Mouse (Mus musculus): ENCODE measurements around the gene Mob3b. TPM values are rescaled to one million over a fixed set of nuclear protein-coding genes. Genes with fewer than 3 reads are reported as not detected.
"Not testable (repeated sequence)": the region's sequence is repeated elsewhere in the genome, so short reads cannot be mapped to it uniquely, and the experiment has no call there.

Mob3b gene
- polyA plus RNA-seq, 1 experiment, result 4.0 TPM

DNA sequence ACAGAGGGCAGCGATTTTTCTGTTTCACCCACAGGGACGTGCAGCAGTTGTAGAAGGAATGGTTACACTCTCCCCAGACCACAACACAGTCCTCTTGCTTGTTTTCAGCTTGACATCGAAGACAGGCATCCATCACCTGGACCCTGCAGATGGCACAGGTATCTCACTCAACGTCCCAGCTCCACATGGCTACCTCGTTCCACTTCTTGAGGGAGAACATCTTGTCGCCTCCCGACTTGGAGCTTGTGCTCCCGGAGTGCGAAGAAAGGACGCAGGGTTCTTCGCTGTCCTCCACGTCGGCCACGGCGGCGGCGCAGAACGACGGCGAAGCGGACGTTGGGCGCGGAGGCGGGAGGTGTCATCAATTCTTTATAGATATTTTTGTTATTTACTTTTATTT is 216.2 kb downstream of the Mob3b start:
- Histone ChIP-seq H3K4me3 (ENCODE audit: insufficient read depth, low read length) (no peak overlapping the region), H3K27ac (ENCODE audit: insufficient read depth, low read length) (no peak overlapping the region), H3K4me1 (ENCODE audit: control insufficient read depth, insufficient read depth, low read length) (no peaks in the 10 kb centered on the region)
- no peak for TF ChIP-seq CTCF (IDR thresholded peaks at IDR 0.05; ENCODE audit: extremely low read depth, insufficient read depth, low read length)
- no peak for TF ChIP-seq POLR2A (IDR thresholded peaks at IDR 0.05; ENCODE audit: extremely low read depth, insufficient read depth, low read length)

DNA sequence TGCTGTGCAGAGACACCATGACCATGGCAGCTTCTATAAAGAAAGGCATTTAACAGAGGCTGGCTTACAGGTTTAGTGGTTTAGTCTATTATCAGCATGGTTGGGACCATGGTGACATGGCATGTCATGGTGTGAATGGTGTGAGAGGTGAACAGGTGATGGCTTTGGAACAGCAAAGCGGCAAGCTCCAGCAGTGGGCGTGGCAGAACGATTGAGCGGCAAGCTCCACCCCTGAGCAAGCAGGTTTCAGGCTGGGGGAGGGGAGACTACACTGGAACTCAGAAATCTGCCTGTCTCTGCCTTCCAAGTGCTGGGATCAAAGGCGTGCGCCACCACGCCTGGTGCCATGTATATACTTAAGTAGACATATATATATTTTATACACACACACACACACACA is 228.9 kb downstream of the Mob3b start:
- not testable (repeated sequence) for H3K4me3 ChIP-seq (ENCODE audit: insufficient read depth, low read length); H3K4me1 ChIP-seq (ENCODE audit: control insufficient read depth, insufficient read depth, low read length); H3K27ac ChIP-seq (ENCODE audit: insufficient read depth, low read length)

DNA sequence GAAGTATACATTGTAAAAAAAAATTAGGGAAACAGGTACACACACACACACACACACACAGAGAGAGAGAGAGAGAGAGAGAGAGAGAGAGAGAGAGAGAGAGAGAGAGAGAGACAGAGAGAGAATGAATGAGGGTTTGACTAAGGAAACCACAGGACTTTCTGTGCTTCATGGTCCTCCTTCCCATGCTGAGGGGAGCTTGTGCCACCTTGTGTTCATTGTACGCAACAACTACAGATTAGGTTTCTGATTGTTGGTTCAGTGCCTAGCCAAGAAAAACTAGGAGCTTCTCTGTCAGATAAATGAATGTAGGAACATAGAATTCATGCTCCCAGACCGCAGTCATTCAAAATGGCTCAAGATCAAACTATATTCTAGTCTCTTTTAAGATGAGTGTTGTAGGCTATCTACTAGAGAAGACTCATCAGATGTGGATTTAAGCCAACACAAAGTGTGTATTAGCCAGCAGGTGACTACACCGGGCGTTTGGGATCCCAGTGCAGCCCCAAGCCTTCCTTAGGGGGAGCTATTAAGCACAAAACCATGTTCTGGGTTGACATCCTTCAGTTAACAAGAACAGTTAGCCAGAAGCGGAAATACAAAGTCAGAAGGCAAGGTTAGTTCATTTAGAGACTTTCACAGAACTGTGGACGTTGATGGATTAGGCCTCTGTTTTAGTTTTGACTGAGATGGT is 235.0 kb downstream of the Mob3b start:
- H3K27ac ChIP-seq (ENCODE audit: insufficient read depth, low read length), result no peak overlapping the region

DNA sequence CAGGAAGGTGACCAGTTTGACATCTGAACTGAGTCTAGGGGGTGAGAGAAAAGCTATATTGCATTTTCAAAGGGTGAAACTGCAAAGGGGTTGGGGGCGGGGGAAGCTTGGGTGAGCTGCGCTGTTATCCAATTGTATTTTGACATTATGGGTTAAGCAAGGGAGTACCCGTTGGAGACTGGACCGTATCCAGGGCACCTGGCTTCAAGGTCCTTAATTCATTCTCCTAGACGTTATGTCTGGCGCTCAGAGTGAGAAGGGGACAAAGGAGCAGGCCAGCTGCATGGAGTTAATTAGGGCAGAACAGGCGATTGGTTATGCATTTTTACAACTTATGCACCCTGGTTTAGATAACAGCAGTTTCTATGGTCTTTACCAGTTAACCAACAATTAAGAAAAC is 239.9 kb downstream of the Mob3b start:
- TF ChIP-seq POLR2A (IDR thresholded peaks at IDR 0.05; ENCODE audit: extremely low read depth, insufficient read depth, low read length), result no peak
- Histone ChIP-seq H3K27ac (ENCODE audit: insufficient read depth, low read length) (no peak overlapping the region), H3K4me3 (ENCODE audit: insufficient read depth, low read length) (no peak overlapping the region)

More for the DNA sequence above, 235.0 kb downstream of the Mob3b start:
- Histone ChIP-seq H3K4me3 (ENCODE audit: insufficient read depth, low read length) (no peak overlapping the region), H3K4me1 (ENCODE audit: control insufficient read depth, insufficient read depth, low read length) (no peaks in the 10 kb centered on the region)
- no peak for TF ChIP-seq POLR2A (IDR thresholded peaks at IDR 0.05; ENCODE audit: extremely low read depth, insufficient read depth, low read length)
- TF ChIP-seq CTCF (IDR thresholded peaks at IDR 0.05; ENCODE audit: extremely low read depth, insufficient read depth, low read length), result peak; percentile 95

DNA sequence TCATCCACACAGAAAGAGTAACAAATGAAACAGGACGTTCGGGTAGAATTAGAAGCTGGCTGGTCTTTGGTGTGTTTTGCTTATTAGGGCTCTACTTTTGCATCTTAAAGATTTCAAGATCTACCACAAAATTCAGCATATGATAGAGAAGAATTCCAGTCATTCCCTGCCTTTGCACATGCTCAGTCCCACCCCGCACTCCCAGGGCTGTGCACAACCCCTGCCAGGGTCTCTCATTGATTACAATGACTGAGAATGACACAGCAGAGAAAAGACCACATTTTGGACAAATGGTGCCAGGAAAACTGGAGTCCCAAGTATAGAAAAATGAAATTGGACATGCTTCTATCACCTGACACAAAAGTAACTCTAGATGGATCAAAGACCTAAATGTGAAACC is 245.1 kb downstream of the Mob3b start:
- Histone ChIP-seq H3K4me1 (ENCODE audit: control insufficient read depth, insufficient read depth, low read length) (no peaks in the 10 kb centered on the region), H3K27ac (ENCODE audit: insufficient read depth, low read length) (no peak overlapping the region), H3K4me3 (ENCODE audit: insufficient read depth, low read length) (no peak overlapping the region)
- TF ChIP-seq POLR2A (IDR thresholded peaks at IDR 0.05; ENCODE audit: extremely low read depth, insufficient read depth, low read length) (no peak), CTCF (IDR thresholded peaks at IDR 0.05; ENCODE audit: extremely low read depth, insufficient read depth, low read length) (no peak)

More for the DNA sequence above, 239.9 kb downstream of the Mob3b start:
- no peaks in the 10 kb centered on the region for H3K4me1 ChIP-seq (ENCODE audit: control insufficient read depth, insufficient read depth, low read length)

DNA sequence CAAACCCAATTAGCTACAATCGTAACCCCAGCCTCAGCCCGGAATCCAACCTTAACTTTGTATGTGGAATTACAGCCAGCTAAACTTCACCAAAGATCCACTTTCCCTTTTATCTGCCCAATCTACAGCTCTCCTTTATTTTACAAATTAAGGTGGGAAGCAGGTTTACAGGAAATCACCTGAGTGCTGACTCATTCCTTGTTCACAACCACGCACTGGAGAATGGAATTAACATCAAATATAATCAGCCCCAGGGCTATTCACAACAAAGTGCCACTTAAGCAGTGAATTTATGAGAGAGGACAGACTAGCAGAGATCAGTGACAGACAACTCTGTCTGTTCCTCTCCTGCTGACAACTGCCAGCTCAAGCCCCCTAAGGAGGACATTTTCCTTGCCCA is 245.9 kb downstream of the Mob3b start:
- no peaks in the 10 kb centered on the region for H3K4me1 ChIP-seq (ENCODE audit: control insufficient read depth, insufficient read depth, low read length)
- H3K27ac ChIP-seq (ENCODE audit: insufficient read depth, low read length), result no peak overlapping the region
- TF ChIP-seq CTCF (IDR thresholded peaks at IDR 0.05; ENCODE audit: extremely low read depth, insufficient read depth, low read length) (no peak), POLR2A (IDR thresholded peaks at IDR 0.05; ENCODE audit: extremely low read depth, insufficient read depth, low read length) (no peak)
- no peak overlapping the region for H3K4me3 ChIP-seq (ENCODE audit: insufficient read depth, low read length)

DNA sequence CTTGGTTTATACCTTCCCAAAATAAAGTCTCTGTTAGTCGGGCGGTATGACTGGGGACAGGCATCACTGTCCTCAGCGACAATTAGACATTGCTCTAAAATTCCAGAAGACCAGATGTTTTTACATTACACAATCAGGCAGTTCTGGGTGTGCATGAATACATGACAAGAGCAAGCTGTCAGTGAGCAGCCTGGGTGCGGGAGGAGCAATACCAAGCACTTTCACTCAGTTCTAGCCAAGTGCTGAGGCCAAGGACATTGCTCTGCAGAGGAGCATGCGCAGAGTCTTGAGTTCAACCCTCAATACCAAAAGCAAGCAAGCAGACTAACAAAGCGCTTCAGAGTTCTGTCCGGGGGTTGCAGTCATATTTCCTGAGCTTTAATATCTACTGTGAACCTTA is 249.2 kb downstream of the Mob3b start:
- no peak overlapping the region for H3K27ac ChIP-seq (ENCODE audit: insufficient read depth, low read length)
- TF ChIP-seq CTCF (IDR thresholded peaks at IDR 0.05; ENCODE audit: extremely low read depth, insufficient read depth, low read length) (no peak), POLR2A (IDR thresholded peaks at IDR 0.05; ENCODE audit: extremely low read depth, insufficient read depth, low read length) (no peak)
- no peak overlapping the region for H3K4me3 ChIP-seq (ENCODE audit: insufficient read depth, low read length)
- no peaks in the 10 kb centered on the region for H3K4me1 ChIP-seq (ENCODE audit: control insufficient read depth, insufficient read depth, low read length)

DNA sequence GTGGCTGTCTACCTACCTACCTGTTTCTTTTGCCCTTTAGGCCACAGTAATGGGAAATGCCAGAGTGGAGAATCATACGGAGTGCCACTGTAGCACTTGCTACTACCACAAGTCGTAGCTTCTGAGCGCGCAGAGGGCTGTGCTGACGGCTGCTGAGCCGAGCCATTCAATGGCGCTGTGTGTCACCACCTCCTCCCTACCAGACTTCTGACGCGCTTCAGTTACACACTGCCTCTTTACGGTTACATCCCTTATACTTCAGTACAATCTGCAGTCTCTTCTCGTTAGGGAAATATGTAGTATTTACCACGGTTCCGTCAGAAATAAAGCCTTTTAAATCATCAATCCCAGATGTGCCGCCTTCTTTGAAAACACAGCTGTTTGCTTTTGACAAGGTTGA is 250.3 kb downstream of the Mob3b start:
- H3K27ac ChIP-seq (ENCODE audit: insufficient read depth, low read length), result no peak overlapping the region
- H3K4me3 ChIP-seq (ENCODE audit: insufficient read depth, low read length), result no peak overlapping the region
- TF ChIP-seq POLR2A (IDR thresholded peaks at IDR 0.05; ENCODE audit: extremely low read depth, insufficient read depth, low read length) (no peak), CTCF (IDR thresholded peaks at IDR 0.05; ENCODE audit: extremely low read depth, insufficient read depth, low read length) (no peak)
- no peaks in the 10 kb centered on the region for H3K4me1 ChIP-seq (ENCODE audit: control insufficient read depth, insufficient read depth, low read length)

DNA sequence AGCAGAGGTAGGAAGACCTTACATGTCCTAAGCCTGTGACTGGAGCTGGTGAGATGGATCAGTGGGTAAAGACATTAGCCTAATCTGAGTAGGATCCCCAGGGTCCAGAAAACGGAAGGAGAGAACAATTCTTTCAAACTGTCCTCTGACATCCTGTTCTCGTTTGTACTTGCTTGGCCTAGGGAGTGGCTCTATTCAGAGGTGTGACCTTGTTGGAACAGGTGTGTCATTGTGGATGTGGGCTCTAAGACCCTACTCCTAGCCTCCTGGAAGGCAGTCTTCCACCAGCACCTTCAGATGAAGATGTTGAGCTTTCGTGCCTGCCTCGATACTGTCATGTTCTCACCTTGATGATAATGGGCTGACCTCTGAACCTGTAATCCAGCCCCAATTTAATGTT is 251.1 kb downstream of the Mob3b start:
- Histone ChIP-seq H3K27ac (ENCODE audit: insufficient read depth, low read length) (no peak overlapping the region), H3K4me3 (ENCODE audit: insufficient read depth, low read length) (no peak overlapping the region), H3K4me1 (ENCODE audit: control insufficient read depth, insufficient read depth, low read length) (no peaks in the 10 kb centered on the region)
- no peak for TF ChIP-seq CTCF (IDR thresholded peaks at IDR 0.05; ENCODE audit: extremely low read depth, insufficient read depth, low read length)
- no peak for TF ChIP-seq POLR2A (IDR thresholded peaks at IDR 0.05; ENCODE audit: extremely low read depth, insufficient read depth, low read length)

DNA sequence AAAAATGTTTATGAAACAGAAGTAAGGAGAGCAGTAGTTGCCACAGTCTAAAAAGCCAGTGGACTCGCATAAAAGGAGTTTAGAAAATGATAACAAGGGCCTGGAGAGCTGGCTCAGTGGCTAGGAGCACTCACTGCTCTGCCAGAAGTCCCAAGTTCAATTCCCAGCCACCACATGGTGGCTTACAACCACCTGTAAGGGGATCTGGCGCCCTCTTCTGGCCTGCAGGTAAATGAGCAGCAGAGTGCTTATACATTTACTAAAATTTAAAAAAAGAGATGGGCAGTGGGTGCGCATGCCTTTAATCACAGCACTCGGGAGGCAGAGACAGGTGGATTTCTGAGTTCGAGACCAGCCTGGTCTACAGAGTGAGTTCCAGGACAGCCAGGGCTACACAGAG is 251.9 kb downstream of the Mob3b start:
- no peak for TF ChIP-seq CTCF (IDR thresholded peaks at IDR 0.05; ENCODE audit: extremely low read depth, insufficient read depth, low read length)
- TF ChIP-seq POLR2A (IDR thresholded peaks at IDR 0.05; ENCODE audit: extremely low read depth, insufficient read depth, low read length), result no peak
- H3K4me3 ChIP-seq (ENCODE audit: insufficient read depth, low read length), result no peak overlapping the region
- H3K4me1 ChIP-seq (ENCODE audit: control insufficient read depth, insufficient read depth, low read length), result no peaks in the 10 kb centered on the region
- no peak overlapping the region for H3K27ac ChIP-seq (ENCODE audit: insufficient read depth, low read length)

DNA sequence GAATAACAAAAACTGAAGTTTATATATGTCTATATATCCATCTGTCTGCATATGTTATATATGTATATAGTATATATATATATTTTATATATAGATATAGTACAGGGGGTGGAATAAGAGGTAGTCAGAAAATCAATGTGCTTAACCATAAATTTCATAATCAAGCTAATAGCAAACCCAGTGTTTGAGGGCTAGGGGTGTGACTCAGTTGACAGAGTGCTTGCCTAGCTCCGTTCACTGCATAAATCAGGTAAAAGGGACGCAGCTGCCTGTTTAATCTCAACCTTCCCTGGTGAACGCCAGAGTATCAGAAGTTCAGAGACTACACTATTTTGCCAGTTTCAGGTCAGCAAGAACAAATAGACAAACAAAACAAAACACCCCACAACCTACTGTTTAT is 255.7 kb downstream of the Mob3b start:
- not testable (repeated sequence) for H3K27ac ChIP-seq (ENCODE audit: insufficient read depth, low read length); H3K4me3 ChIP-seq (ENCODE audit: insufficient read depth, low read length); H3K4me1 ChIP-seq (ENCODE audit: control insufficient read depth, insufficient read depth, low read length)
